Mouse (Mus musculus): ENCODE results near the gene Clspn.
A peak's percentile ranks its signal among the peaks of the same experiment; 100 is the strongest.

Gene Clspn

DNA sequence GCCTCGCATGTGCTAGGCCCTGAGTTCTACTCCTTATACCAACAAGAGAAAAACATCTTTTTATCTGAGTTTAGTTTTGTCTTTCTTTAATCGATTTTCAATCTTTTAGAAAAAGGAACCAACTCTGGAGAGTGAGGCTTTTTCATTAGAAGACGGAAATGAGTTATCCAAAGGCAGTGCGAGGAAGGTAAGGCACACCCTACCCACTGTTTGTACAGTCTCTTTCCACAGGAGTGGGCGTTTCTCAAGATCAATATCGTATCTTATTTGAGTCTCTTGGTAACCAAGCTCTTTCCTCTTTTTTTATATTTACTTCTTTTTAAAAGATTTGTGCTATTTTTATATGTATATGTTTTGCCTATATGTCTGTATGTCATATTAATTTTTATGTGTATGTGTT lies 7.1 kb downstream of the Clspn start:
- DNase-seq (ENCODE audit: low spot score), result no peak

DNA sequence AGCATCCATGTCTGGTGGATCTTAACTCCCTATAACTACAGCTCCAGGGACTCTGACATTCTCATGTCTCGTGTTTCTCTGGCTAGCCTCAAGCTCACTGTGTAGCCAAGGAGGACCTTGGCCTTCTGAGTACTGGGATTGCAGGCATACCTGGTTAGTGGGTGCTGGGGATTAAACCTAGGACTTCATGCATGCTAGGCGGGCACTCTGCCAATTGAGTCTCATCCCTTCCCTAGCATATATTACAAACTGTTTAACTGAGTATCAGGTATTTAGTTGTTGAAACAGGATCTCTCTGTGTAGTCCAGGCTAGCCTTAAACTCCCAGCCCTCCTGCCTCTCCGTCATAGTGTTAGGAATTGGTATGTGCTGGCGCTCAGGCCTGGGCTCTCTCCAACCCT lies 10.5 kb downstream of the Clspn start:
- DNase-seq (ENCODE audit: low spot score), result no peak

DNA sequence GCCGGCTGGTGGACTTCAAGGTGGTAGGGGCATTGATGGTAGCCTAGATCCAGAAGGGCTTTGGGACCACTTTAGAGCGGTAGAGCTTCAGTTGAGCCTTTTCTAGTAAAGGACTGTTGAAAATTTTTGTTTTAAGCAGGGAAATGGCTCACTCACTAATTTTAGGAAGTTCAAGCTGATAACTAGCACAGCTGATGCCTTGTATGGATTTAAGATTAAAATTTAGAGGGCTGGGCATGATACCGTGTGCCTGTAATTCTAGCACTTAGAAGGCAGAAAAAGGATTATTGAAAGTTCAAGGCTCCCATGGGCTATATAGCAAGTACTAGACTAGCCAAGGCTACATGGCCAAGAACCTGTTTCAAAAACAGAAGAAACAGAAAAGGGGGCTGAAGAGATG lies 13.0 kb downstream of the Clspn start:
- no peak for DNase-seq (ENCODE audit: low spot score)

DNA sequence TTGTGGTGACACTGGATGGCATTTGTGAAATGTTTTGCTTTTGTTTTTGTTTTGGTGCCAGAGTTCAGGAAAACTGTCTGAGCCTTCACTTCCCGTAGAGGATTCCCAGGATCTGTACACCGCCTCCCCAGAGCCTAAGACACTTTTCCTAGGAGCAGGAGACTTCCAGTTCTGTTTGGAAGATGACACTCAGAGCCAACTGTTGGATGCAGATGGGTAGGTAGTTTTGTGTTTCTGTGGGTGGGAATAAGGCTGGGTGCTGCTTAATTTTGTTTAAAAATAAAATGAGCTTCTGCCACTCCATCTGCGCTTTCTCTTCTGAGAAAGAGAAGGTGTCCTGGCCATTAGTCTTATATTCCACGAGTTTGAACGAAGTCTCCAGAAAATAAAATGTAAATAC lies 19.5 kb downstream of the Clspn start:
- DNase-seq (ENCODE audit: low spot score), result no peak

DNA sequence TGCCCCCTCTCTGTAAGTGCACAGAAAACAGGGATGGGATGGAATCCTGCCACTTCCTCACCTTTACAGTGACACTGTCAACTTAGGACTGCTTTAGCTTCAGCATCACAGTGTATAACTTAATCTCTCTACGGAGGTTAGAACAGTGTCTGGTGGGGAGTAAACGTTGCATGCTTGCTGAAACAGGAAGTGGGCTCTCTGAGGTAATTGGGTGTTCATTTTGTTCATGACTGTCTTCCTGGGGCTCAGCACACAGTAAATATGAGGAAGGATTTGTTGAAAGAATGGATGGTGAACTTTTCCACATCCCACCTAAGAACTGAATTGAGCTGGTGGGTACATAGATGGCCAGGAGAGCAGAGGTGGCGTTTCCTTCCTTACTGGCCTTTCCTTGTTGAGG lies 21.2 kb downstream of the Clspn start:
- DNase-seq (ENCODE audit: low spot score), result no peak

DNA sequence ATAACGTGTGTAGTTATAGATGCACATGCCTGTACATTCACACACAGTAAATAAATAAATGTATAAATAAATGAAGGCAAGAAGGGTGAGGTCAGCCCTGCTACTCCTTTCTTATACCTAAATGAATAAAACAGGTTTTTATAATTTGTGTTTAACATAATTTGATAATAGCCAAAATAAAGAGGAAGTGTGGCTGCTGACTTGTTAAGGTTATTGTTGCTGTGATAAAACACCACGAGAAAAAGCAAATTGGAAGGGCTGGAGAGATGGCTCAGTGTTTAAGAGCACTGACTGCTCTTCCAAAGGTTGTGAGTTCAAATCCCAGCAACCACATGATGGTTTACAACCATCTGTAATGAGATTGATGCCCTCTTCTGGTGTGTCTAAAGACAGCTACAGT lies 22.3 kb downstream of the Clspn start:
- DNase-seq (ENCODE audit: low spot score), result no peak

DNA sequence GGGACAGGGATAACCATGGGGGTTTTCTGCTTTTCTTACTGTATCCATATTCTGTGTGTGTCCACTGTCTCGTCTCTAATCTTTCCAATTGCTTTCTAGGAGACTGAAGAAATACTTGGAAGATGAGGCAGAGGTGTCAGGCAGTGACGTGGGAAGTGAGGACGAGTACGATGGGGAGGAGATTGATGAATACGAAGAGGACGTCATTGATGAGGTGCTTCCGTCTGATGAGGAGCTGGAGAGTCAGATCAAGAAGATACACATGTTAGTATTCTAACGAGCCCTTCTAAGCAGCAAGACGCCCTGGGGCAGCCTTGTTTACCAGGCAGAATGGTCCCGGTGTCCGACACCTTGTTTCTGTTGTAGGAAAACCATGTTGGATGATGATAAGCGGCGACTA lies 29.0 kb downstream of the Clspn start:
- DNase-seq (ENCODE audit: low spot score), result no peak

DNA sequence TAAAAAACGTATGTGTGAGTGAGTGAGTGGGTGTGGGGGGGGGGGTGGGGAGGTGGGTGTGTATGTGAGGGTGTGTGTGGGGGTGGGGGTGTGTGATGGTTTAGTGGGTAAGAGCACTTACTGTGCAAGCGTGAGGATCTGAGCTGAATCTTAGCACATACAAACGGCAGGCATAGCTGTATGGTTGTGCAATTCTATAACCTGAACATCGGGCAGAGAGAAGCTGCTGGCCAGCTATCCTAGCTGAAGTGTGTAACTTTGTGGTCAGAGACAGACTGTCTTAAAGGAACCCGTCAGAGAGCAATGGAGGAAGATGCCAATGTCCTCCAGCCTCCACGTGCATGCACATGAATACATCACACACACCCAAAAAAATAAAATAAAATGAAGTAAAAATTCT lies 35.3 kb downstream of the Clspn start:
- DNase-seq (ENCODE audit: low spot score), result no peak

DNA sequence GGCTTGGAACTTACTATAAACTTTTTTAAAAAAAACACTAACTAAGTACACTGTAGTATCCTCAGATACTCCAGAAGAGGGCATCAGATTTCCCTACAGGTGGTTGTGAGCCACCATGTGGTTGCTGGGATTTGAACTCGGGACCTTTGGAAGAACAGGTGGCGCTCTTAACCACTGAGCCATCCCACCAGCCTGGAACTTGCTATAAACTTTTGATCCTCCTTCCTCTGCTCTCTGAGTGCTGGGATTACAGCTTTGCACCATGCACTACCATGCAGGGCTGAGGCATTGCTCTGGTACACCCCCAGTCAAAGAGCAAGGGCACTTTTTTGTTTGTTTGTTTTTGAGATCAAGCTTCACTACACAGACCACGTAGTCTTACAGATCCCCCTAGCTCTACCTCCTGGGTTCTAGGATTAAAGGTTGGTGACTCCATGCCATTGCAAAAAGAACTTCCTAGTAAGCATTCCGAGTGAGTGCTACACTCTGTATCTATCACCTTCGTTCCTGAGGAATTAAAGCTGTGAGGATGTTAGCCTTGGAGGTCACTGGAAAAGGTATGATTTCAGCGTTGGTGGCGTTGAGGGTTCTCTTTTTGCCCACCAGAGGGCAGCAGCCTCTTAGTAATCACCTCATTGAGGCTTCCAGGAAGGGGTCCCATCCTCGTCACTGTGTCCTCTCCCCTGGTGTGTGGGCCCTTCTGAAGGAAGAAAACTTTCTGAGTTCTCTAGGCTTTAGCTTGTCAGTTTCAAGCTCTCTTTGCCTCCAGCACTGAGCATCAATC lies 43.4 kb downstream of the Clspn start:
- peak; percentile 51 for DNase-seq (ENCODE audit: low spot score)

DNA sequence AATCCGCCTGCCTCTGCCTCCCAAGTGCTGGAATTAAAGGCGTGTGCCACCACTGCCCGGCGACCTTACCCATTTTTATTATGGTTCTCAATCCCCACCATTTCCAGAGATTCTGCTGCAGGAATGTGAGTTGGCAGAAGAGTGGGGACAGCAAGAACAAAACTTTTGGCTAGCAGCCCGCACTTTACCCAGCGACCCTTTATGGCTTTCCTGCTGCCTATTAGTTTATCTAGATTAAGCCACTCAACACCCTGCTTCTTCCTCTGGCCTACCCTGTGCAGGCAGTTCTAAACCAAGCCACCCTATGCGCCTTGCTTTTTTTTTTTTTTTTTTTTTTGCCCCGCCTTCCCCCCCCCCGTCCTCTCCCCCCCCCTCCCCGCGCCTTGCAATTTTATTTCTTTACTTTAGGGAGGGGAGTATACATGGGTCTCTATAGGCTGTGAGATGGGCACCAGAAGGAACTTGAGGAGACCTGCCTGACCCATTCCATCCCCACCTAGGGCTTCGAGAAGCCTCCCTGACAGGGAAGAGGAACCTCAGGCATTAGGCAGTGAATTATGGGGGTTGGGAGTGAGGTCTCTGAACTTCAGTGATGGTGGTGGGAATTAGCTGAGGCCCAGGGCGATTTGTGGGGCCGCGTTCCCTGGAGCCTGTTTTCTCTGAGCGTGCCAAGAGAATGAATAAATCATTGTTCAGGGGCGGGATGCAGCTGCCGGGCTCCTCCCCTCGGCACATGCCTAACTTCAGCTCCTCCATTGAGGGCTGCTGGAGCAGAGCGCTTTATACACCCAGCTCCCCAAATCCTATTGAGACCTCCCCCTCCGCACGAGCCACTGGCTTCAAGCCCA lies 45.1 kb downstream of the Clspn start:
- peak; percentile 34 for DNase-seq (ENCODE audit: low spot score)

DNA sequence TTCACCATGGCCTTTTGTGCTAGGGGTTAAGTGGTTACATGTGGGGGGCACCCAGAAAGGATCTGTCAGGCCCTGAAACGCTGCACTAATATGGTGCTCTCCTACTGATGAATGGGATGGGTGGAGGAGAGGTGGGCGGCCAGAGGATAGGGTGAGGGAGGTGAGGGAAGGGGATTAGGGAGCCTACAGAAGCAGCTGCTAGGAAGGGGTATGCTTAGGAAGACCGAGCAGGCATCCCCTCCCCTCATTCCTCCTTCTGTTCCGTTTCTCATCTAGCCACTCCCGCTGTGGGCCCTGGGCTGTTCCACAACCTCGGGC lies 45.7 kb downstream of the Clspn start:
- DNase-seq (ENCODE audit: low spot score), result no peak

DNA sequence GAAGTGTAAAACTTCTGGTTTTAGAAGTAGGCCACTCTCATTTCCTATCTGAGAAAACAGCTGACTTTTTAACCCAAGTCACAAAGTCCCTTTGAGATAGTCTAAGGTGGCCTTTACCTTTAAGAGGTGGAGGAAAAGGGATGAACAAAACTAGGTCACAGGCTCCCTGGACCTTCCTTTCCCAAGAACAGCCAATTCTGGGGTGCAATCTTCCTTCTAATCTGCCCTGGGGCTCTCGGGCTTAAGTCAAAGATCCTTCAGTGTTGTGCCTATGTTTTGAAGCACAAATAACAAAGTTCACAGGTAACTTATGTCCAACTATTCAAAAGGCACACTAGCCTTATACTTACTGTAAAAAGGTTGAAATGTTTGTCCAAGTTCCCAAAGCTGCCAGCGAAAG lies 47.4 kb downstream of the Clspn start:
- DNase-seq (ENCODE audit: low spot score), result no peak

DNA sequence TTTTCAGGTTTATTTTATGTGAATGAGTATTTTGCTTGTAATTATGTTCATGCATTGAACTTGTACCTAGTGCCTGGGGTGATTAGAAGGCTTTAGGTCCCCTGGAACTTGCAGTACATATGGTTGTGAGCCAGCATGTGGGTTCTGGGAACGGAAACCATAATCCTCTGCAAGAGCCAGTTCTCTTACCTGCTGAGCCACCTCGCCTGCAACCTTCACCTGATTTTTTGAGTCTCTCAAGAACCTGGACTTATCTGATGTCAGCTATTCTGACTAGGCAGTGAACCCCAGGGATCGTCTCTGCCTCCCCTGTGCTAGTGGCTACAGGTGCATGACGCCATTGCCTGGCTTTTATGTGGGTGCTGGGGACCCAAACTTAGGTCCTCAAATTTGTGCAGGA lies 49.0 kb downstream of the Clspn start:
- no peak for DNase-seq (ENCODE audit: low spot score)

DNA sequence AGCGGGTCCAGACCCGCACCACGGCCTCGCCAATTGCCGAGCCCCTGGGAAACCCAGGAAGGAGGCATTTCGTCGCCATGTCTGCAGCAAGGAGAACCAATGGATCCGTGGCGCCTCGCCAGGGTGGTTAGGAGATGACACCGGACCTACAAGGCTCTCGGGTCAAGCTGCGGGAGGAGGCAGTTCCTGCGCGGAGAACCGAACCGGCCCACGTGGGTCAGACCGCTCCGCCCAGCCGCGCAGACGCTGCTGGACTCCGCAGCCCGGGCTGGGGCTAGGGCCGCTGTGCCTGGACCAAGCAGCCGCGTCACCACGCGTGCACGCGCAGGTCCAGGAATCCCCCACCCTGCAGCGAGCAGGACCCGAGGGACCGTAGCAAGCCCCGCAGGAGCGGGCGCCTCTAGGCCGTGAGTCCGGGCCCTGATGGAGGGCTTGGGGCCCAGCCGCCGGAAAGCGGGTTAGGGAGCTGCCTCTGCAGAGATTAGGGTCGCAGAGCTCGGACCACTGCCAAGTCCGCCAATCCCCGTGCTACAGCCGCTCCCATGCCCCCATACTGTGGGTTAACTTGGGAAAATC lies 53.0 kb downstream of the Clspn start, which contains the start of gene 5730409E04Rik:
TSS of gene 5730409E04Rik (plus strand) at position 213 of the 576 bp plus-strand sequence.
- DNase-seq (ENCODE audit: low spot score), result peak; percentile 80

DNA sequence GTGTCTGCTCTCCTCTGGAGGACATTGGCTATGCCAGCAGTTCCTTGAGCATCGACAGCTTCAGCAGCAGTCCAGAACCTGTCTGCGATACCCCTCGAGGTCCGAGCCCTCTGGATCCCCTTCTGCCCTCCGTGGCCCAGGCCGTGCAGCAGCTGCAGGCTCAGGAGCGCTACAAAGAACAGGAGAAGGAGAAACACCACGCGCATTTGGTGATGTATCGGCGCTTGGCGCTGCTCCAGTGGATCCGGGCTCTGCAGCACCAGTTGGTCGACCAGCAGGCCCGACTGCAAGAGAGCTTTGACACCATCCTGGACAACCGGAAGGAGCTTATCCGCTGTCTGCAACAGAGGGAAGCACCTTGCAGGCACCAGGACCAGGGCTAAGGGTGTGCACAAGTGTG lies 55.3 kb downstream of the Clspn start:
- no peak for DNase-seq (ENCODE audit: low spot score)

DNA sequence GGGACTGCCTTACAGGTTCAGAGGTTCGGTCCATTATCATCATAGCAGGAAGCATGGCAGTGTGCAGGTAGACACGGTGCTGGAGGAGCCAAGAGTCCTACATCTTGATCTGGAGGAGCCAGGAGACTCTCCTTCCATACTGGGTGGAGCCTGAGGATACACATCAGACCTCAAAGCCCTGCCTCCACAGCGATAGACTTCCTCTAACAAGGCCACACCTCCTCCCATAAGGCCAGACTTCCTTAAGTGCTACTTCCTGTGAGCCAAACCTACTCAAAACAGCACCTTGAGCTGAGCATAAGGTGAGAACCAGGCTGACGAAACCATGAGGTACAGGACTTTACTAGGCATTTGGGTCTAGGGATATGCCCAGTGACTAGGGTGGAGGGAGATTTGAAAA lies 59.6 kb downstream of the Clspn start:
- DNase-seq (ENCODE audit: low spot score), result no peak

DNA sequence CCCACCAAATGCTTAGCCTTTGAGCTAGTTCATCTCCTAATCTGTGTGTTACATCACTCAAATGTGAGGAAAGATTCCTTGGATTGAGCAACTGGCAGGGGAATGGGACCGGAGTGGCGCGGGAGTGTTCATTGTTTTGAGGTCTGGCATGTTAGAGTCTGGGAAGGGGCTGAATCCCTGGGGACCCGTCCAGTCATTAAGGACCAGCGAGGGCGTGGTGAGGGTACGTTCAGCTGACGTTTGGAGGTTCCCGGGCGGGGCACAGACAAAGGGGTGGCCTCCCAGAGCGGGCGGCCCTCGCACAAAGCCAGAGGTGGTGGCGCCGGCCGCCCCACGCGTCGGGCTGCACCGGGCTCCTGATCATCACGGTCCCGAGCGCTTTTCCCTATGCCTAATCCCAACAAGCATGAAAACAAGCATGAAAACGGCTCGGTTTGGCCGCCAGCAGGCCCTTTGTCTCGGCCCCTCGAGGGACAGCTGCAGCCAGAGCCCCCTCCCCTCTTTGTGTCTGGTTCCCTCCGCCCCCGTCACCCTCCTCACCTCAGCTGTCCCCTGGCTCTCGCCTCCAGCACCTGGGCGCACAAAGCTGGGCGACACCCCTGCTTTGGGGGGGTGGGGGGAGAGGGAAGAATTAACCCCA lies 63.1 kb downstream of the Clspn start:
- no peak for DNase-seq (ENCODE audit: low spot score)

DNA sequence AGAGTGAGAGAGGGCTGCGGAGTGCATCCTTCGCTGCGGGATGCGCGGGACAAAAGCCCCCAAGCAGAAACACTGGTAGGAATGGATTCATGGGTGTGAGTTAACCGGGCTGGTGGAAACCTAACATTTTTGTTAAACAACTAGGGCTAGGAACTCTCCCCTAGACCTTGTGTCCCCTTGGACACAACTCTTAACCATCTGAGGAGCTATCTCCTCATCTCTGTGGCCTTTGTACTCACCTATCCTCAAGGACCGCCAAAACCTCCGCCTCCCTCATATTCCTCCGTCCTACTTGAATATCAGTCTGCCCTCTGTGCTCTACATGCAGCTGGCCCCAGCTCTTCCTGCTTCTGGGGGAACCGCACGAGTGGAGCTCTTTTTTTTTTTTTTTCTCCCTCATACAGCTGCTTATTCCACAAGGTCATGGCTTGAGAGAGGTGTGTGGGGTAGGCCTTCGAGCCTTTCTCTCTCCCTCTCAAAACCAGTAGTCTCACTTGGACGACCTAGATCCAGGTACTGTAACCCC lies 63.7 kb downstream of the Clspn start:
- DNase-seq (ENCODE audit: low spot score), result no peak

DNA sequence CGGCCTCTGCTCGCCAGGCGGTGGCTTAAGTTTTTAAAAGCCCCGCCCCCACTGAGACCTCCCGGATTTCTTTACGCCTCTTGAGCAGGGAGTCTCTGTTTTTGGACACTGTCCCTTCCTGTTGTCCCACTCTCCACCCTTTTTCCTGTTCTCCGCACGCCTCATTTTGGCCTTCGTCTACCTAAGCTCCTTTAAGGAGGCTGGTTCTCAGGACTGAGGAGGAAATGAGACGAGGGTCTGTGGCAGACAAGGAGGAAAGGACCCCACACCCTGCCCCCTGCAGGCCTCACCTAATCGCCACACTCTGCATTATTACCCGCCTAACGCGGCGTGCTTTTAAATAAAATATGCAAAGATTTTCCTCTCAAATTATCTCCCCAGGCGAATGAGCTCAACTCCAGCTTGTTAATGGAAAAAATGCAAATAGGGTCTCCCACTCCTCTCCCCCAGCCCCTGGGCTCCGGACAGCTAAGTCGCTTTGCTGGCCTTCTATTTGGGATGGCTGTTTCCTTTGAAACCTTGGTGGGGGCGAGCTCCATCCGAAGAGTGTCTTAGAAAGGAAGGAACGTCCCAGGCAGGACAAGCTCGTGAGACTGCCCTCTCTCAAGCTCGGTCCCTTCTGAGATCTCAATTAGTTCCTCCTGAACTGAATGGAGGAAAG lies 70.4 kb downstream of the Clspn start:
- DNase-seq (ENCODE audit: low spot score), result no peak

DNA sequence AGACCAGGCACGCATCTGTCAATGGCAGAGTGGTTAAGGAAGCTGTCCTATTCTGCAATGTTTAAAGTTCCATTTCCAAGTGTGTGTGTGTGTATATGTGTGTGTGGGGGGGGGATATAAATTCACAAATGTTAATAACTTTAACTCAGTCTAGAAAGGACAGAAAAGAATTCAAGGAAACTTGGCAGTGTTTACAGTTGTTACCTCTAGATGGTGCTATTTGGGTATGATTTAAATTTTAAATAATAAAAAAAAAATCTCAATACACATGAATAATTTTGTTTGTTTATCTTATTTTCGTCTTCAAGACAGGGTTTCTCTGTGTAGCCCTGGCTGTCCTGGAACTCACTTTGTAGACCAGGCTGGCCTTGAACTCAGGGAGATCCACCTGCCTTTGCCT lies 75.2 kb downstream of the Clspn start:
- DNase-seq (ENCODE audit: low spot score), result no peak

DNA sequence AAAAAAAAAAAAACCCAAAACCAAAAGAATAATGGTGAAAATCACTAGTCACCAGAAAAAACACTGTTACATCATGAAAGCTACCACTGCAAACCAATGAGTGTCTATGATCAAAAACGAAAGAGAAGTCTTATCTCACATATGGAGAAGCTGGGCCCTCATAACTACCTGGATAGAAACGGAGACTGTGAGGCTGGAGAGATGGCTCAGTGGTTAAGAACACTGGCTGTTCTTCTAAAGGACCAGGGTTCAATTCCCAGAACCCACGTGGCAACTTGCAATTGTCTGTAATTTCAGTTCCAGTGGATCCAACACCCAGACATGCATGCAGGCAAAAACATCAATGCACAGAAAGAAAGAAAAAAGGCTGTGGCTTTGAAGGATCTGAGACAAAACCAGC lies 75.9 kb downstream of the Clspn start:
- DNase-seq (ENCODE audit: low spot score), result no peak

DNA sequence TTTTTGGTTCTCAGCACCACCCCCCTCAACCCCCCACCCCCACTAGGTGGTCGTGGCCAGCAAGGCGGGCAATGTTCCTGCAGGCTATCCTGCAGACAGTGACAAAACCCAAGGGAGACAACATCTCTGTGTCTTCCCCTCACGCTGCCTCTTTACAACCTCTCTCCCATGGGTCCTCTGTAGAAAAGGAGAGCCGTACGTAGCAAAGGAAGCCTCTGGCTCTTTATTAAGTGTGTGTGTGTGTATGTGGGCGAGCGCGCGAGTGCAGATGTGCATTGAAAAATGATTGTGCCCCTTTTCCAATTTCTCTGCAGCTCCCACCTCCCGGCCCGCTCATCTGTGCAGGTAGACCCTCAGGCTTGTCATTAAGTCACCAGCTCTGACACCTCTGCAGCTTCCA lies 79.6 kb downstream of the Clspn start:
- no peak for DNase-seq (ENCODE audit: low spot score)
